Mouse (Mus musculus): ENCODE results near the gene Olig3. TPM values are rescaled to one million over a fixed set of nuclear protein-coding genes. Genes with fewer than 3 reads are reported as not detected.

Gene Olig3
- total and polyA plus RNA-seq, 2 experiments: not detected

DNA sequence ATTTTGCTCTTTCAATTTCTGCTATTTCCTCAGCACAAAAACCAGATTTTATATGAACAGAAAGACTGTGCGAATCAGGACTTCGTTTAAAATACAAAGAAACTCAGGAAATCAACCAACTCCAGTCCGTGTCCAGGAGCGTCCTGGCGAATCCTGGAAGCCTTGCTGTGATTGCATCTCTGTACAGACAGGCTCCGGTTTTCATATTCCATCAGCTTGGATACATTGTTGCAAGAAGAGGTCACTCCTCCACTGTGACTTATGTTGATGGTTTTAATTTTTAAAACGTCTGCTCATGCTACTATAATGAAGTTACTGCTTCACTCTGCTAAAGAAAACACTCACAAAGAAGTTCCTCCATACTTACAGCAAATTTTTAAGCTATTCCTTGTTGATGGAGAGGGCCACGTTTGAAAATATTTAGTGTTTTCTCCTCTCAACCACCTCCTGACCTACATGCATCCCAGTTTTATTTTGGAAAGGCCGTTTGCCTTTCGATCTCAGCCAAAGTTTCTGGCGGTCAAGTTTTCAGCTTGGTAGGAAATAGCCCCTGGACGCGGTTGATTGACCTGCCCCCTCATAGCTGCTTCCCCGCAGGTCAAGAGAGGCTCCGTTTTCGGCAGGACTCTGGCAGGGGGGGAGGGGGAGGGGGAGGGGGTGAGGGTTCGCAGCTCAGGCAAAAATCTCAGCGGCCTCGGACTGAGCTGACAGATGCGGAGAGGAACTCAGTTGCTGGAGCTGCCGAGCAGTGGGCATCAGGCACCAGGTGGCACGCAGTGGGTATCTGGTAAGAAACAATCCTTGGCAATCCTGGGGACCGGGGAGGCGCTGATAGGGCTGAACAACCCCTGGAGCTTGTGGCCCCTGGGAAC lies 4.1 kb upstream of the Olig3 start:
- no peak for DNase-seq (ENCODE audit: extremely low read depth, low read depth, low spot score)
- no peak overlapping the region for H3K9ac ChIP-seq (ENCODE audit: low read depth, low read length)
- TF ChIP-seq POLR2A (IDR thresholded peaks at IDR 0.05; ENCODE audit: extremely low read depth, insufficient read depth, low read length): no peak
- no peak for TF ChIP-seq CTCF (IDR thresholded peaks at IDR 0.05; ENCODE audit: low read depth, low read length)
- WGBS: 4% methylated on average over 24 of the region's 24 CpGs
- no peak overlapping the region for H3K4me3 ChIP-seq (ENCODE audit: insufficient read depth, low read depth, low read length)
- peaks cover 14% of the 10 kb centered on the region for H3K27me3 ChIP-seq (ENCODE audit: control insufficient read depth, insufficient read depth, low read length)
- H3K4me1 ChIP-seq (ENCODE audit: control insufficient read depth, insufficient read depth, low read length): no peaks in the 10 kb centered on the region
- no peak overlapping the region for H3K27ac ChIP-seq (replicated peaks; ENCODE audit: insufficient read depth, low read depth, low read length)
- H3K36me3 ChIP-seq (ENCODE audit: control insufficient read depth, insufficient read depth, low read length): no peaks in the 10 kb centered on the region
- no peaks in the 10 kb centered on the region for H3K79me2 ChIP-seq (ENCODE audit: control insufficient read depth, insufficient read depth, low read length)

DNA sequence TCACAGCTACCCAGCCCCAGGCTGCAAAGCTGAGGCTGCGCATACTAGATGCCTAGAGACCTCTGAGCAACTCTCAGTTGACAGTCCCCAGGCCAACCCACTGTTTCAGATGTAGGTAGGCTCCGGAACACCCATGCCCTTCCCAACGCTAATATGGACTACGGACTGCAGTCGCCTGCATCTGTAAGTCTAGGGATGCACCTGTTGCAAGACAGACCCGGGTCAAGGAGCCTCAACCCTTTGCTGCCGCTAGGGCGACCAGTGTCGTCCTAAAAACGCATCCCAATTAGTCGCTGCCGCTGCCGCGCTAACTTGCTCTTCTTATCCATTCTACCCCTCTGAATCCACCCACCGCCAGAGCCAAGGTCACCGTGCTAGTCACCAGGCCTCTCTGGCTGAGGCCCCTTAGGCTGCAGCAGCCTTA lies 3.4 kb upstream of the Olig3 start:
- TF ChIP-seq CTCF (IDR thresholded peaks at IDR 0.05; ENCODE audit: low read depth, low read length) (no peak), POLR2A (IDR thresholded peaks at IDR 0.05; ENCODE audit: extremely low read depth, insufficient read depth, low read length) (no peak)
- H3K9ac ChIP-seq (ENCODE audit: low read depth, low read length): no peak overlapping the region
- DNase-seq (ENCODE audit: extremely low read depth, low read depth, low spot score): no peak
- 3% methylated on average over 16 of the region's 16 CpGs for WGBS
- H3K27me3 ChIP-seq (ENCODE audit: control insufficient read depth, insufficient read depth, low read length): peaks cover 18% of the 10 kb centered on the region
- H3K79me2 ChIP-seq (ENCODE audit: control insufficient read depth, insufficient read depth, low read length): no peaks in the 10 kb centered on the region
- no peak overlapping the region for H3K4me3 ChIP-seq (ENCODE audit: insufficient read depth, low read depth, low read length)
- no peak overlapping the region for H3K27ac ChIP-seq (replicated peaks; ENCODE audit: insufficient read depth, low read depth, low read length)
- H3K36me3 ChIP-seq (ENCODE audit: control insufficient read depth, insufficient read depth, low read length): no peaks in the 10 kb centered on the region
- no peaks in the 10 kb centered on the region for H3K4me1 ChIP-seq (ENCODE audit: control insufficient read depth, insufficient read depth, low read length)

DNA sequence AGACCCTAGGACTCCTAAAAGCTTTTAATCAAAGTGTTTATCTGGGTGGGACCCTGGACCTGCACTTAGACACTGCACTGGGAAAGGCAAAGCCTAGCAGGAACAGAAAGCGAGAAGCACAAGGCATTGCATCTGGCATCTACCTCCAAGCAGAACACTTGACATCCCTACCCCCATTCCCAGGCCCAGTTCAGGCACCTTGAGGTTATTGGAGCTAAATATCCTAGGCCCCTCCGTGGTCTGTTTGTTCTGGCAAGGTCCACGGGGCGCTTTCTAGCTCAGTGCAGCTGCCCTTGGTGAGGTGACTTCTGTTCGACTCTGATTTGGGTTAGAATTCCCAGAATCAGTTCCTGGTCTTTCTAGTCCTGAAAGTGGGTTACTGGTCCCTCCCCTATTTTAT lies 2.7 kb upstream of the Olig3 start:
- Histone ChIP-seq H3K79me2 (ENCODE audit: control insufficient read depth, insufficient read depth, low read length) (no peaks in the 10 kb centered on the region), H3K27ac (replicated peaks; ENCODE audit: insufficient read depth, low read depth, low read length) (no peak overlapping the region), H3K4me1 (ENCODE audit: control insufficient read depth, insufficient read depth, low read length) (no peaks in the 10 kb centered on the region), H3K4me3 (ENCODE audit: insufficient read depth, low read depth, low read length) (no peak overlapping the region), H3K9ac (ENCODE audit: low read depth, low read length) (no peak overlapping the region), H3K36me3 (ENCODE audit: control insufficient read depth, insufficient read depth, low read length) (no peaks in the 10 kb centered on the region), H3K27me3 (ENCODE audit: control insufficient read depth, insufficient read depth, low read length) (peaks cover 18% of the 10 kb centered on the region)
- no peak for TF ChIP-seq POLR2A (IDR thresholded peaks at IDR 0.05; ENCODE audit: extremely low read depth, insufficient read depth, low read length)
- TF ChIP-seq CTCF (IDR thresholded peaks at IDR 0.05; ENCODE audit: low read depth, low read length): no peak
- 7% methylated on average over 5 of the region's 5 CpGs for WGBS
- no peak for DNase-seq (ENCODE audit: extremely low read depth, low read depth, low spot score)

DNA sequence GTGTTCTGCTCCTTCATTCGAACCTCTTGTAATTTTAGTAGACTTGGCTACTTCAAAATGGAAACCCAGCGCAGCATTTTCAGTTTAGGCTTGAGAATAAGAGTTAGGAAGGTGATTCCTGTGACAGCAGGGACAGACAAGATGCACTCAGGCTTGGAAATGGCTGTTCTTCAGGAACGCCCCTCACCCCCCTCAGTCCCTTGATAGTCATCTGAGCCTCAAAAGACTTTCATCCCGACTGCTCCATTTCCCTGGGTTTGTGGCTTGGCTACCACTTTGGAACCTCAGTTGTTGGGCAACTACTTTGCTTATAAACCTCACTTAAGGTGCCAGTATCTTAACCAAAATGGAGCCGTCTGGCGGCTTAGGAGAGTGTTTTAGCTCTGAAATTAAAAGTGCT lies 2.2 kb upstream of the Olig3 start:
- no peak overlapping the region for H3K27ac ChIP-seq (replicated peaks; ENCODE audit: insufficient read depth, low read depth, low read length)
- no peak overlapping the region for H3K9ac ChIP-seq (ENCODE audit: low read depth, low read length)
- H3K36me3 ChIP-seq (ENCODE audit: control insufficient read depth, insufficient read depth, low read length): no peaks in the 10 kb centered on the region
- 17% methylated on average over 6 of the region's 6 CpGs for WGBS
- H3K79me2 ChIP-seq (ENCODE audit: control insufficient read depth, insufficient read depth, low read length): no peaks in the 10 kb centered on the region
- H3K4me1 ChIP-seq (ENCODE audit: control insufficient read depth, insufficient read depth, low read length): no peaks in the 10 kb centered on the region
- H3K27me3 ChIP-seq (ENCODE audit: control insufficient read depth, insufficient read depth, low read length): peaks cover 18% of the 10 kb centered on the region
- no peak for DNase-seq (ENCODE audit: extremely low read depth, low read depth, low spot score)
- TF ChIP-seq POLR2A (IDR thresholded peaks at IDR 0.05; ENCODE audit: extremely low read depth, insufficient read depth, low read length) (no peak), CTCF (IDR thresholded peaks at IDR 0.05; ENCODE audit: low read depth, low read length) (no peak)
- no peak overlapping the region for H3K4me3 ChIP-seq (ENCODE audit: insufficient read depth, low read depth, low read length)

DNA sequence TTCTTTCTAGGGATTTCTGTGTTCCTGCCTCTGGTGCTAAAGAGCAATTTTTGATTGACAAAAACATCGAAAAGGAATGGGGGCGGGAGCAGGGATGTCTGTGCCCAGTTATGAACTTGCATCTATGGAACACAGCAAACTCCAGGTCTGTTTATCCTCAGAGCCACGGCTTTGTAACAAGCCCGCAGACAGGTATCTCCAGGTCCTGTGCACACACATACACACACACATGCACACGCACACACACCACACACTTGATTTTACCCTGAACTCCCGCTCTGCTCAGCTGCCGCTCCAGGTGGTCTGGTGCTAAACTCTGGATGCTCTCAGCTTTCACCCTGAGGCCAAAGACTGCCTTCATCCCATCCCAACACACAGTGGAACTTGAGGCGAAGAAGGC lies 1.3 kb upstream of the Olig3 start:
- DNase-seq (ENCODE audit: extremely low read depth, low read depth, low spot score): no peak
- no peak for TF ChIP-seq POLR2A (IDR thresholded peaks at IDR 0.05; ENCODE audit: extremely low read depth, insufficient read depth, low read length)
- no peak for TF ChIP-seq CTCF (IDR thresholded peaks at IDR 0.05; ENCODE audit: low read depth, low read length)
- no peak overlapping the region for H3K9ac ChIP-seq (ENCODE audit: low read depth, low read length)
- no peak overlapping the region for H3K4me3 ChIP-seq (ENCODE audit: insufficient read depth, low read depth, low read length)
- peaks cover 21% of the 10 kb centered on the region for H3K27me3 ChIP-seq (ENCODE audit: control insufficient read depth, insufficient read depth, low read length)
- no peaks in the 10 kb centered on the region for H3K36me3 ChIP-seq (ENCODE audit: control insufficient read depth, insufficient read depth, low read length)
- WGBS: 11% methylated on average over 8 of the region's 8 CpGs
- H3K79me2 ChIP-seq (ENCODE audit: control insufficient read depth, insufficient read depth, low read length): no peaks in the 10 kb centered on the region
- no peaks in the 10 kb centered on the region for H3K4me1 ChIP-seq (ENCODE audit: control insufficient read depth, insufficient read depth, low read length)
- H3K27ac ChIP-seq (replicated peaks; ENCODE audit: insufficient read depth, low read depth, low read length): no peak overlapping the region
